Mouse (Mus musculus) heart, postnatal 0 days (tissue): ENCODE data around the gene Tmx2. TPM values are rescaled to one million over a fixed set of nuclear protein-coding genes. Genes with fewer than 3 reads are reported as not detected.

ENCODE experiments used
- ATAC-seq: fragments of 200-750 bp; cut with Nextera tagmentation; 2 replicates; pipeline ENCODE4 v1.8.0; 2017; ENCODE audit warnings: low read depth, moderate number of reproducible peaks, moderate library complexity; ENCODE audit not compliant: insufficient read depth
- DNase-seq: peaks from one replicate; pipeline ENCODE4 v3.0.0-alpha.2; 2016; ENCODE audit warnings: low spot score
- H3K27ac ChIP-seq: fragments of 300-500 bp; sonication (generic); 2 replicates; pipeline ENCODE4 v1.5.1; 2014; ENCODE audit warnings: low read depth, mild to moderate bottlenecking
- H3K27me3 ChIP-seq: fragments of 300-500 bp; sonication (generic); 2 replicates; pipeline ENCODE4 v1.6.1; 2014; ENCODE audit warnings: low read length, mixed read lengths; ENCODE audit not compliant: control insufficient read depth, insufficient read depth
- H3K36me3 ChIP-seq: fragments of 300-500 bp; sonication (generic); replicated peaks from 2 replicates; pipeline ENCODE4 v1.6.1; 2014; ENCODE audit warnings: low read length, mixed read lengths; ENCODE audit not compliant: control insufficient read depth, insufficient read depth
- H3K4me1 ChIP-seq: fragments of 300-500 bp; sonication (generic); 2 replicates; pipeline ENCODE4 v1.6.1; 2014; ENCODE audit warnings: antibody characterized with exemption; ENCODE audit not compliant: control insufficient read depth, insufficient read depth
- H3K4me2 ChIP-seq: fragments of 300-500 bp; sonication (generic); 2 replicates; pipeline ENCODE4 v1.6.1; 2014; ENCODE audit warnings: low read depth, mild to moderate bottlenecking, low read length, moderate library complexity
- H3K4me3 ChIP-seq: fragments of 300-500 bp; sonication (generic); 2 replicates; pipeline ENCODE4 v1.5.1; 2014; ENCODE audit warnings: low read depth, low read length
- H3K9ac ChIP-seq: fragments of 300-500 bp; sonication (generic); replicated peaks from 2 replicates; pipeline ENCODE4 v1.6.1; 2014; ENCODE audit warnings: low read depth, low read length, mixed read lengths
- H3K9me3 ChIP-seq: fragments of 300-500 bp; sonication (generic); replicated peaks from 2 replicates; pipeline ENCODE4 v1.6.1; 2016; ENCODE audit warnings: low read length; ENCODE audit not compliant: control insufficient read depth
- CTCF ChIP-seq: IDR thresholded peaks from 2 replicates; pipeline ENCODE4 v1.5.1; 2016; ENCODE audit warnings: antibody characterized with exemption, control low read depth, low read depth
- EP300 ChIP-seq: IDR thresholded peaks from 2 replicates; pipeline ENCODE4 v1.6.1; 2016; ENCODE audit warnings: antibody characterized with exemption, low read depth
- WGBS: fragments of 180-500 bp; shearing (Covaris S2); extraction: QIAGEN DNeasy Blood & Tissue Kit; methylation state at CpG from one replicate; pipeline ENCODE4 v1.1.7; 2014; 5-methylcytosine and 5-hydroxymethylcytosine counted together
- polyA plus RNA-seq: library from polyadenylated mRNA; unstranded; fragments of >200 nt; fragmentation: Nextera tagmentation; extraction: Ambion mirVana; gene quantifications from 2 replicates; pipeline ENCODE4 v1.2.1, GENCODE M21; 2015
- total RNA-seq: library from RNA; depleted of rRNA; stranded (reverse); fragments of >200 nt; gene quantifications from 2 replicates; pipeline ENCODE4 v1.2.3, GENCODE M21; 2014; ENCODE audit warnings: low replicate concordance

Gene Tmx2
- total and polyA plus RNA-seq, 2 experiments from 2014 or later, result 82.7 to 151 TPM

- no peak overlapping the region for H3K9ac ChIP-seq
- H3K27ac ChIP-seq, result no peak overlapping the region
- no peak for DNase-seq
- H3K4me2 ChIP-seq, result no peak overlapping the region
- no peak for TF ChIP-seq EP300
- TF ChIP-seq CTCF, result no peak
- WGBS, result 94% methylated on average over 1 of the region's 1 CpGs
- H3K4me1 ChIP-seq, result no peaks in the 10 kb centered on the region
- no peak for ATAC-seq
- no peaks in the 10 kb centered on the region for H3K9me3 ChIP-seq
- no peaks in the 10 kb centered on the region for H3K27me3 ChIP-seq
- H3K36me3 ChIP-seq, result peaks cover 50% of the 10 kb centered on the region
- no peak overlapping the region for H3K4me3 ChIP-seq
These were observed 26.4 kb upstream of the Tmx2 start for GRCm38 (mm10) chr2:84705295-84705694.

DNA sequence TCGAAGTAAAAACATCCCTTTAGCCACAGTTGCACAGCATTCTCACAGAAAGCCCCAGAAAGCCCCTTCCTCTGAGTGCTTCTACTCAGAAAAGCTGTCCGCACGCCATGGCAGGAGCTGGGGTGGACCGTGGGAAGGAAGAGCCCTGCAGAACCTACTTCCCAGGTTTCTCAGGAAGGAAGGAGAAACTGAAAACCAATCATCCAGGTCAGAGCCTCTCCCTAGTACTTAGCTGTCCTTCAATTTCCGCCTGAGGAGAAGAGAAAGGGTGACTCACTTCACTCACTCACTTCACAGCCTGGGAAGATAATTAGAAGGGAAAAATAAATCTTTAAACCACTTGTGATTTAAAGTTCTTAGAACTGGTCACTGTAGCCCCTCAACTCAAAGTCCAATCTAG lies 25.4 kb upstream of the Tmx2 start:
- no peak overlapping the region for H3K9ac ChIP-seq

GRCm38 (mm10) chr2:84703497-84703896 lies 24.6 kb upstream of the Tmx2 start:
- H3K4me3 ChIP-seq, result no peak overlapping the region
- WGBS, result 74% methylated on average over 1 of the region's 1 CpGs
- H3K4me2 ChIP-seq, result no peak overlapping the region
- peaks cover 43% of the 10 kb centered on the region for H3K36me3 ChIP-seq
- H3K9ac ChIP-seq, result no peak overlapping the region
- no peak for ATAC-seq
- DNase-seq, result no peak
- H3K27me3 ChIP-seq, result no peaks in the 10 kb centered on the region
- H3K4me1 ChIP-seq, result no peaks in the 10 kb centered on the region
- no peak overlapping the region for H3K27ac ChIP-seq
- TF ChIP-seq EP300, result no peak
- TF ChIP-seq CTCF, result no peak
- H3K9me3 ChIP-seq, result no peaks in the 10 kb centered on the region

More for the DNA sequence above, 25.4 kb upstream of the Tmx2 start:
- no peaks in the 10 kb centered on the region for H3K27me3 ChIP-seq
- H3K27ac ChIP-seq, result no peak overlapping the region
- H3K9me3 ChIP-seq, result no peaks in the 10 kb centered on the region
- no peak overlapping the region for H3K4me3 ChIP-seq
- DNase-seq (no peak), ATAC-seq (no peak)
- WGBS, result 63% methylated on average over 5 of the region's 5 CpGs
- no peaks in the 10 kb centered on the region for H3K4me1 ChIP-seq
- no peak overlapping the region for H3K4me2 ChIP-seq
- no peak for TF ChIP-seq EP300
- H3K36me3 ChIP-seq, result peaks cover 43% of the 10 kb centered on the region

- Histone ChIP-seq H3K4me1 (no peaks in the 10 kb centered on the region), H3K9ac (no peak overlapping the region), H3K4me3 (no peak overlapping the region), H3K27me3 (no peaks in the 10 kb centered on the region), H3K36me3 (peaks cover 69% of the 10 kb centered on the region), H3K9me3 (no peaks in the 10 kb centered on the region), H3K4me2 (no peak overlapping the region), H3K27ac (no peak overlapping the region)
- TF ChIP-seq EP300 (no peak), CTCF (no peak)
- DNase-seq (no peak), ATAC-seq (no peak)
- WGBS, result 77% methylated on average over 5 of the region's 5 CpGs
These were observed 16.2 kb upstream of the Tmx2 start for GRCm38 (mm10) chr2:84695007-84695695.

DNA sequence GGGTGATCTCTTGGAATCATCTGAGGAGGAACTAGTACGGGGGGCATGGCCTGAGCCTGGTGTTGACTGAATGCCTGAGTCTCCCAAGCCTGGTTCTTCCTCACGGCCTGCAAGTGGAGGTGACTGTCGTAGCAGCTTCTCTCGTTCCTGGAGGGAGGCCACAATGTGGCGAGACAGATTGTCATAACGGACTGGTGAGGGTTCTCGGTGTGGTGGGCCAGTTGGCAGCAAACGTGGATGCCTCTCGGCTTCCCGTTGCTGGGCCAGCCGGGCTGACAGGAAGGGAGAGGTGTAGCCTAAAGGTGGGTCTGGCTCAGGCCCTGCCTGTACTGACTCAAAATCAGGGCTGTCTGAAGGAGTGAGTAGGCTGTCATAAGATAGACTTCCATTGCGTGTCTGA lies 11.1 kb upstream of the Tmx2 start:
- Histone ChIP-seq H3K4me3 (no peak overlapping the region), H3K9ac (no peak overlapping the region), H3K27ac (no peak overlapping the region), H3K36me3 (peaks cover 90% of the 10 kb centered on the region), H3K9me3 (no peaks in the 10 kb centered on the region), H3K4me2 (no peak overlapping the region), H3K27me3 (no peaks in the 10 kb centered on the region), H3K4me1 (no peaks in the 10 kb centered on the region)
- 78% methylated on average over 12 of the region's 12 CpGs for WGBS
- no peak for DNase-seq
- ATAC-seq, result no peak
- TF ChIP-seq CTCF (no peak), EP300 (no peak)
